Mouse (Mus musculus) C2C12 (cell line): Measurements from ENCODE around the gene Lsm14a.

Source experiments
- CEBPB ChIP-seq: IDR thresholded peaks from one replicate; pipeline ENCODE4 v1.6.1; 2011; ENCODE audit warnings: low read depth, mild to moderate bottlenecking, control low read depth, moderate library complexity
- CTCF ChIP-seq: IDR thresholded peaks from one replicate; pipeline ENCODE4 v1.5.1; 2011; ENCODE audit not compliant: control insufficient read depth, insufficient read depth, insufficient read length
- FOSL1 ChIP-seq: IDR thresholded peaks from one replicate; pipeline ENCODE4 v1.8.0; 2011; ENCODE audit warnings: mild to moderate bottlenecking, low read length; ENCODE audit not compliant: poor library complexity, insufficient read depth, severe bottlenecking
- MAX ChIP-seq: IDR thresholded peaks from one replicate; pipeline ENCODE4 v1.6.1; 2011; ENCODE audit warnings: mild to moderate bottlenecking, control low read depth
- MYOD1 ChIP-seq: IDR thresholded peaks from one replicate; pipeline ENCODE4 v1.6.1; 2011; ENCODE audit warnings: low read depth; ENCODE audit not compliant: control insufficient read depth, insufficient read length
- MYOG ChIP-seq: IDR thresholded peaks from one replicate; pipeline ENCODE4 v1.6.1; 2011; ENCODE audit not compliant: control insufficient read depth, insufficient read length; ENCODE audit errors: extremely low read depth
- USF1 ChIP-seq: IDR thresholded peaks from one replicate; pipeline ENCODE4 v1.6.1; 2011; ENCODE audit warnings: low read depth, mild to moderate bottlenecking, control low read depth, moderate library complexity

DNA sequence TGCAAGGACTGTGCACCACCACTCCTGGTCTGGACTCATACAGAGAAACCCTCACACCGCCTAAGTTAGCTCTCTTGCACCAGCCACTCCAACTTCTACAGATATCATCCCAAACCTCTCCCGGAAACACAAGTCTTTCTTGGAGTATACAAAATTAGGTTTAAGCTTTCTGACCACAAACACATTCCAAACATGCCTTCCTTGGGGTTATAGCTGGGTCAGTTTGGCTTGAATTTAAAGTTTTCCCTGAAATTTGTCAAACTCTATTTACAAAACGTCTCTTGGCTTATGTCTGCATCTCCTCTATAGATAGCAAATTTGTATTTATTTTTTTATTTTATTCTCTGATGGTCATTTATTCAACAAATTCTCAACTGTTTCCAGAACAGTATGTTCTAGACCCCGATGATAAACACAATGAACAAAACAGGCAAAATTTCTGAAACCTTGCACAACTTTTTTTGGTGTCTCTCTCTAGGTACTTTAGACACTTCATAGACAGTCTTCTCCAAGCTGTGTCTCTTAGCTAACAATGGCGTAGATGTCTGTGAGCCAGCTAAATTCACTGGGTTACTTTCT is 83.8 kb downstream of the Lsm14a start:
- TF ChIP-seq CTCF (no peak), MAX (no peak), USF1 (no peak), MYOD1 (no peak), CEBPB (no peak), FOSL1 (no peak), MYOG (no peak)
